Mouse (Mus musculus) neural tube, embryonic 13.5 days (tissue): ENCODE measurements around the gene Cnot6. TPM values are rescaled to one million over a fixed set of nuclear protein-coding genes. Genes with fewer than 3 reads are reported as not detected.

Experiments
- ATAC-seq: fragments of 200-750 bp; cut with Nextera tagmentation; 2 replicates; pipeline ENCODE4 v1.8.0; 2017; ENCODE audit warnings: low read depth, mild to moderate bottlenecking, moderate TSS enrichment, moderate library complexity
- H3K27ac ChIP-seq: fragments of 300-500 bp; sonication (generic); replicated peaks from 2 replicates; pipeline ENCODE4 v1.5.1; 2015; ENCODE audit warnings: moderate library complexity, mild to moderate bottlenecking, inconsistent platforms
- H3K27me3 ChIP-seq: fragments of 300-500 bp; sonication (generic); 2 replicates; pipeline ENCODE4 v1.6.1; 2015; ENCODE audit warnings: mild to moderate bottlenecking, inconsistent platforms
- H3K36me3 ChIP-seq: fragments of 300-500 bp; sonication (generic); 2 replicates; pipeline ENCODE4 v1.6.1; 2015; ENCODE audit warnings: mild to moderate bottlenecking, inconsistent platforms
- H3K4me1 ChIP-seq: fragments of 300-500 bp; sonication (generic); replicated peaks from 2 replicates; pipeline ENCODE4 v1.6.1; 2015; ENCODE audit warnings: inconsistent platforms
- H3K4me2 ChIP-seq: fragments of 300-500 bp; sonication (generic); 2 replicates; pipeline ENCODE4 v1.6.1; 2015; ENCODE audit warnings: inconsistent platforms, mild to moderate bottlenecking, moderate library complexity
- H3K4me3 ChIP-seq: fragments of 300-500 bp; sonication (generic); 2 replicates; pipeline ENCODE4 v1.5.1; 2015; ENCODE audit warnings: mild to moderate bottlenecking, inconsistent platforms
- H3K9ac ChIP-seq: fragments of 300-500 bp; sonication (generic); 2 replicates; pipeline ENCODE4 v1.6.1; 2015; ENCODE audit warnings: moderate library complexity, mild to moderate bottlenecking, inconsistent platforms
- H3K9me3 ChIP-seq: fragments of 300-500 bp; sonication (generic); 2 replicates; pipeline ENCODE4 v1.6.1; 2016; ENCODE audit warnings: inconsistent platforms
- WGBS: fragments of 180-500 bp; shearing (Covaris S2); methylation state at CpG from one replicate; pipeline ENCODE4 v1.1.7; 2015; 5-methylcytosine and 5-hydroxymethylcytosine counted together
- polyA plus RNA-seq: library from polyadenylated mRNA; unstranded; fragments of >200 nt; fragmentation: Nextera tagmentation; extraction: Ambion mirVana; gene quantifications from 2 replicates; pipeline ENCODE4 v1.2.1, GENCODE M21; 2015

Gene Cnot6
- 42.8 and 52.8 TPM in 2 replicates for polyA plus RNA-seq

- H3K4me3 ChIP-seq: peak within 1 kb of the TSS; percentile 95
- ATAC-seq: peak; percentile 97
- peaks cover 39% of the 10 kb centered on the region for H3K4me1 ChIP-seq
- H3K27me3 ChIP-seq: no peaks in the 10 kb centered on the region
- peak within 1 kb of the TSS; percentile 72 for H3K4me2 ChIP-seq
- H3K36me3 ChIP-seq: no peaks in the 10 kb centered on the region
- peak within 1 kb of the TSS; percentile 96 for H3K9ac ChIP-seq
- H3K27ac ChIP-seq: peak within 1 kb of the TSS; percentile 94
- no peaks in the 10 kb centered on the region for H3K9me3 ChIP-seq
- 1% methylated on average over 63 of the region's 65 CpGs for WGBS
Observed at GRCm38 (mm10) chr11:49712555-49713335, at the start of gene Cnot6. Gene Cnot6 (minus strand): TSS chr11:49712723.

- Histone ChIP-seq H3K4me3 (no peak overlapping the region), H3K4me1 (peaks cover 12% of the 10 kb centered on the region), H3K27me3 (no peaks in the 10 kb centered on the region), H3K36me3 (no peaks in the 10 kb centered on the region), H3K9me3 (no peaks in the 10 kb centered on the region), H3K9ac (no peak overlapping the region), H3K27ac (no peak overlapping the region), H3K4me2 (no peak overlapping the region)
- 92% methylated on average over 5 of the region's 5 CpGs for WGBS
- ATAC-seq: no peak
Observed at GRCm38 (mm10) chr11:49761130-49761529, 48.6 kb upstream of the Cnot6 start.

- 95% methylated on average over 3 of the region's 3 CpGs for WGBS
- Histone ChIP-seq H3K9me3 (no peaks in the 10 kb centered on the region), H3K4me2 (no peak overlapping the region), H3K4me1 (peaks cover 4% of the 10 kb centered on the region), H3K9ac (no peak overlapping the region), H3K36me3 (no peaks in the 10 kb centered on the region), H3K4me3 (no peak overlapping the region), H3K27ac (no peak overlapping the region), H3K27me3 (no peaks in the 10 kb centered on the region)
- ATAC-seq: no peak
Observed at GRCm38 (mm10) chr11:49758096-49758495, 45.6 kb upstream of the Cnot6 start.

GRCm38 (mm10) chr11:49754958-49755665, 42.6 kb upstream of the Cnot6 start:
- Histone ChIP-seq H3K27ac (no peak overlapping the region), H3K4me1 (peaks cover 4% of the 10 kb centered on the region; the same call in 1 of the 2 replicates), H3K9ac (no peak overlapping the region), H3K9me3 (no peaks in the 10 kb centered on the region), H3K36me3 (no peaks in the 10 kb centered on the region), H3K4me3 (no peak overlapping the region), H3K4me2 (no peak overlapping the region), H3K27me3 (no peaks in the 10 kb centered on the region)
- 43% methylated on average over 12 of the region's 12 CpGs for WGBS
- ATAC-seq: no peak

- WGBS: 100% methylated on average over 1 of the region's 1 CpGs
- ATAC-seq: no peak
- Histone ChIP-seq H3K27me3 (no peaks in the 10 kb centered on the region), H3K4me2 (no peak overlapping the region), H3K4me1 (no peaks in the 10 kb centered on the region), H3K9me3 (peaks cover 10% of the 10 kb centered on the region), H3K36me3 (no peaks in the 10 kb centered on the region), H3K4me3 (no peak overlapping the region), H3K9ac (no peak overlapping the region), H3K27ac (no peak overlapping the region)
Observed at GRCm38 (mm10) chr11:49746756-49747155, 34.2 kb upstream of the Cnot6 start.

- no peaks in the 10 kb centered on the region for H3K4me1 ChIP-seq
- no peak overlapping the region for H3K27ac ChIP-seq
Observed at GRCm38 (mm10) chr11:49745839-49746238, 33.3 kb upstream of the Cnot6 start.

GRCm38 (mm10) chr11:49744981-49745380, 32.5 kb upstream of the Cnot6 start:
- H3K4me1 ChIP-seq: no peaks in the 10 kb centered on the region
- no peaks in the 10 kb centered on the region for H3K27me3 ChIP-seq
- H3K9ac ChIP-seq: no peak overlapping the region
- peaks cover 10% of the 10 kb centered on the region for H3K9me3 ChIP-seq
- H3K4me3 ChIP-seq: no peak overlapping the region
- H3K4me2 ChIP-seq: no peak overlapping the region
- no peaks in the 10 kb centered on the region for H3K36me3 ChIP-seq
- ATAC-seq: no peak
- no peak overlapping the region for H3K27ac ChIP-seq

More at GRCm38 (mm10) chr11:49745839-49746238, 33.3 kb upstream of the Cnot6 start:
- Histone ChIP-seq H3K4me3 (no peak overlapping the region), H3K4me2 (no peak overlapping the region), H3K27me3 (no peaks in the 10 kb centered on the region), H3K9ac (no peak overlapping the region), H3K36me3 (no peaks in the 10 kb centered on the region), H3K9me3 (peaks cover 10% of the 10 kb centered on the region)
- 77% methylated on average over 3 of the region's 3 CpGs for WGBS
- no peak for ATAC-seq

- H3K4me3 ChIP-seq: no peak overlapping the region
- no peak for ATAC-seq
- WGBS: 86% methylated on average over 7 of the region's 7 CpGs
- no peak overlapping the region for H3K4me2 ChIP-seq
- no peaks in the 10 kb centered on the region for H3K36me3 ChIP-seq
- H3K4me1 ChIP-seq: peaks cover 1% of the 10 kb centered on the region
- no peak overlapping the region for H3K27ac ChIP-seq
- no peaks in the 10 kb centered on the region for H3K27me3 ChIP-seq
- peaks cover 3% of the 10 kb centered on the region for H3K9me3 ChIP-seq
- H3K9ac ChIP-seq: no peak overlapping the region
Observed at GRCm38 (mm10) chr11:49743634-49744033, 31.1 kb upstream of the Cnot6 start.

- Histone ChIP-seq H3K27ac (no peak overlapping the region), H3K9me3 (no peaks in the 10 kb centered on the region), H3K9ac (no peak overlapping the region), H3K4me1 (peaks cover 9% of the 10 kb centered on the region), H3K27me3 (no peaks in the 10 kb centered on the region), H3K4me3 (no peak overlapping the region), H3K36me3 (no peaks in the 10 kb centered on the region), H3K4me2 (no peak overlapping the region)
- 82% methylated on average over 8 of the region's 8 CpGs for WGBS
- no peak for ATAC-seq
Observed at GRCm38 (mm10) chr11:49742248-49742647, 29.7 kb upstream of the Cnot6 start.

GRCm38 (mm10) chr11:49739776-49740175, 27.3 kb upstream of the Cnot6 start:
- no peaks in the 10 kb centered on the region for H3K9me3 ChIP-seq
- no peak overlapping the region for H3K4me3 ChIP-seq
- H3K27ac ChIP-seq: no peak overlapping the region
- H3K4me2 ChIP-seq: no peak overlapping the region
- peaks cover 9% of the 10 kb centered on the region for H3K4me1 ChIP-seq
- no peaks in the 10 kb centered on the region for H3K27me3 ChIP-seq
- H3K9ac ChIP-seq: no peak overlapping the region
- no peaks in the 10 kb centered on the region for H3K36me3 ChIP-seq
- WGBS: 77% methylated on average over 3 of the region's 3 CpGs
- no peak for ATAC-seq

- H3K9ac ChIP-seq: no peak overlapping the region
- no peak overlapping the region for H3K4me2 ChIP-seq
- H3K4me3 ChIP-seq: no peak overlapping the region
- H3K27ac ChIP-seq: 0 out of 2 replicates have a peak overlapping the region, but pooled peaks have one; percentile 29
- no peaks in the 10 kb centered on the region for H3K27me3 ChIP-seq
- ATAC-seq: no peak
- H3K4me1 ChIP-seq: peaks cover 9% of the 10 kb centered on the region
- WGBS: 62% methylated on average over 11 of the region's 11 CpGs
- H3K36me3 ChIP-seq: no peaks in the 10 kb centered on the region
- H3K9me3 ChIP-seq: no peaks in the 10 kb centered on the region
Observed at GRCm38 (mm10) chr11:49738659-49739406, 26.3 kb upstream of the Cnot6 start.

GRCm38 (mm10) chr11:49737625-49738024, 25.1 kb upstream of the Cnot6 start:
- Histone ChIP-seq H3K36me3 (no peaks in the 10 kb centered on the region), H3K27ac (no peak overlapping the region), H3K9me3 (no peaks in the 10 kb centered on the region), H3K4me3 (no peak overlapping the region), H3K4me2 (no peak overlapping the region), H3K4me1 (peaks cover 9% of the 10 kb centered on the region), H3K27me3 (no peaks in the 10 kb centered on the region), H3K9ac (no peak overlapping the region)
- no peak for ATAC-seq
- 66% methylated on average over 1 of the region's 1 CpGs for WGBS
